Mouse (Mus musculus) B cell, adult (primary cell): ENCODE measurements around the gene Gm8082. TPM values are rescaled to one million over a fixed set of nuclear protein-coding genes. Genes with fewer than 3 reads are reported as not detected.

Experiments used
- total RNA-seq: library from RNA; stranded (reverse); gene quantifications from 4 replicates; pipeline ENCODE4 v1.2.4, GENCODE M21; 2023; ENCODE audit not compliant: inconsistent age

Gm8082 gene
- not detected in 4 replicates for total RNA-seq

DNA sequence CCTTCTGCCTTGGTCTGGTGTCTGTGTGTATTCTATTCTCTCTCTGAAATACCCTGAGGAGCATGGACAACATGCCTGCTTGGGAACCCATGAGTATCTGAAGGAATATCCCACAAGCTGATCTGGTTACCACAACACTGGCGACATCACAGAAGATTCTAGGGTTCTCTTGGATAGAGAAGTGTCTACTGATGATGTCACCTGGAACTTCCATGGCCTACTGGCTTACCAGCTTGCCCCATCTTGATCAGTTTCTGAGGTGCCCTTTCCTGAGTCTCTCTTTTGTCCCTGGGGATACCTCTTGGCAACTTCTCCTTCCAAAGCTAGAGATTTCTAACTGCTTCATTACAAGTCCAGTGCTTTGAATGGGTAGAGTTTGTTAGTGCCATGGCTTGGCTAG, at the start of gene Gm8082:
Gene Gm8082, minus strand, starts transcription at position 101 of the 400 bp plus-strand sequence.

DNA sequence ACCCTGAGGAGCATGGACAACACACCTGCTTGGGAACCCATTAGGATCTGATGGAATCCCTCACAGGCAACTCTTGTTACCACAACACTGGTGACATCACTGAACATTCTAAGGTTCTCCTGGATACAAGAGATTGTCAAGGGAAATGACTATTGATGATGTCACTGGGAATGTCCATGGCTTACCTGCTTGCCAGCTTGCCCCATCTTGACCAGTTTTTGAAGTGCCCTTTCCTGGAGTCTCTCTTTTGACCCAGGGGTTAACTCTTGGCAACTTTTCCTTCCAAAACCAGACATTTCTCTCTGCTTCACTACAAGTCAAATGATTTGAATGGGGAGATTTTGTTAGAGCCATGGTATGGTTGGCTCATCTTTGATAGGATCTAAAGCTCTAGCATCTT, 22.1 kb upstream of the Gm8082 start, which contains the start of gene Gm10376:
Gene Gm10376, minus strand, starts transcription at position 101 of the 400 bp plus-strand sequence.

Other genes starting within 250 kb of the Gm8082 start
- not detected in 4 replicates for gene Gm3015, start 224.8 kb downstream of the Gm8082 start, total RNA-seq
- not detected in 4 replicates for gene Gm10377, start 195.6 kb downstream of the Gm8082 start, total RNA-seq
- not detected in 4 replicates for gene Gm21977, start 140.1 kb downstream of the Gm8082 start, total RNA-seq
- not detected in 4 replicates for gene Gm10376, start 22.0 kb upstream of the Gm8082 start, total RNA-seq
- not detected in 4 replicates for gene Gm8094, start 83.0 kb upstream of the Gm8082 start, total RNA-seq
- not detected in 4 replicates for gene Gm8104, start 107.0 kb upstream of the Gm8082 start, total RNA-seq
- not detected in 4 replicates for gene Gm7233, start 186.2 kb upstream of the Gm8082 start, total RNA-seq
- not detected in 4 replicates for gene Gm8122, start 241.7 kb upstream of the Gm8082 start, total RNA-seq